Mouse (Mus musculus) cerebellum, postnatal 36 days (tissue): ENCODE data around the gene Ninj2.

Experiments used
- DNase-seq, 2 experiments: peaks; one replicate each; pipeline ENCODE4 v3.0.0; 2021 to 2022; ENCODE audit warnings: mixed read lengths in 2 of 2

Ninj2 gene

GRCm38 (mm10) chr6:120179756-120180206 lies 86.6 kb downstream of the Ninj2 start:
- no peak for DNase-seq

GRCm38 (mm10) chr6:120180492-120180891 lies 87.3 kb downstream of the Ninj2 start:
- no peak for DNase-seq

DNA sequence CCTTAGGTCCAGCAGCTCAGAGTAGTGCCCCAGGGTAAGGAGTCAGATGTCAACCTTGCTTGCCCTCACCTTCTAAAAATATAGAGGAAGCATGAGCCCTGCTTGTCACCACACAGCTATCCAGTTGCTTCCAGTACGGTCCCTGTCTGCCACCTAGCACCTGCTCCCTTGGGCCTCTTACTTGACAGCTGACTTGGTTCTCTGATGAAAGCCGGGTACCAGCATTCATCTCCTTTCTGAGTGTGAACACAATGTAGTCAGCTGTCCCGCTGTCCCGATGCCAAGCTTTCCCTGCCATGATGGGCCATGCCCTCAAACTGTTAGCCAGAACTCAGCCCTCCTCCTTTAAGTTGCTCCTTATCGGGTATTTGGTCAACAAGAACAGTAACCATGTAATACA lies 89.0 kb downstream of the Ninj2 start:
- no peak for DNase-seq

DNA sequence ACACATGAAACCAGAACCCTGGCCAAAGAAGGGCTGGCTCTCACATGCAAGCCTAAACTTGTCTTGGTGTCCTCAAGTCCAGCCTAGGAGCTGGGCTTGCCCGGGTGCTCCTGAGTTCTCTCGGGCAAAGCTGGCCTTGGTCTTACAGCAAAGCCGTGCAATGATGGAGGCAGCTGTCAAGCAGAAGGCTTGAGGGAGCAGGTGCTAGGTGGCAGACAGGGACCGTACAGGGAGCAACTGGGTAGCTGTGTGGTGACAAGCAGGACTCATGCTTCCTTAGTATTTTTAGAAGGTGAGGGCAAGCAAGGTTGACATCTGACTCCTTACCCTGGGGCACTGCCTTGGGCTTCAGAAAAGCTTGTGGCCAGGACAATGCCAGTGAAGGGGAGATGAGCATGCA lies 90.6 kb downstream of the Ninj2 start:
- no peak for DNase-seq

- no peak for DNase-seq
Observed at GRCm38 (mm10) chr6:120185012-120185730, 92.0 kb downstream of the Ninj2 start.

GRCm38 (mm10) chr6:120185756-120186155 lies 92.6 kb downstream of the Ninj2 start:
- DNase-seq = no peak

DNA sequence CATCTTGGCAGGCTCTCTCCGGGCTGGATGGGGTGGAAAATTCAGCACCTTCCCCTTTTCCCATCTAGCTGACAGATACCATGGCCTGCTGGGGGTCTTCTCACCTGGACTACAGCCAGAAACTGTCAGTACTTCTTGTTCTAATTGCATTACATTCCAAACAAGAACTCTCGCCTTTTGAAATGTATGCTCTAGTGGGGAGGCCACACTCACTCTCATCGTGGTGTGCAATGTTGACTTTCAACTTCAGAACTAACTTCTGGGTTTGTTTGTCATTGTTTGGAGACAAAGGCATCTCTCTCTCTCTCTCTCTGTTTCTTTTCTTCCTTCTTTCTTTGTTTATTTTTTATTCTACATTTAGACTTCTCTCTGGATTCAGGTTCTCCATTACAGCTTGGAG lies 93.4 kb downstream of the Ninj2 start:
- no peak for DNase-seq

- DNase-seq = no peak
Observed at GRCm38 (mm10) chr6:120187587-120188176, 94.5 kb downstream of the Ninj2 start.

DNA sequence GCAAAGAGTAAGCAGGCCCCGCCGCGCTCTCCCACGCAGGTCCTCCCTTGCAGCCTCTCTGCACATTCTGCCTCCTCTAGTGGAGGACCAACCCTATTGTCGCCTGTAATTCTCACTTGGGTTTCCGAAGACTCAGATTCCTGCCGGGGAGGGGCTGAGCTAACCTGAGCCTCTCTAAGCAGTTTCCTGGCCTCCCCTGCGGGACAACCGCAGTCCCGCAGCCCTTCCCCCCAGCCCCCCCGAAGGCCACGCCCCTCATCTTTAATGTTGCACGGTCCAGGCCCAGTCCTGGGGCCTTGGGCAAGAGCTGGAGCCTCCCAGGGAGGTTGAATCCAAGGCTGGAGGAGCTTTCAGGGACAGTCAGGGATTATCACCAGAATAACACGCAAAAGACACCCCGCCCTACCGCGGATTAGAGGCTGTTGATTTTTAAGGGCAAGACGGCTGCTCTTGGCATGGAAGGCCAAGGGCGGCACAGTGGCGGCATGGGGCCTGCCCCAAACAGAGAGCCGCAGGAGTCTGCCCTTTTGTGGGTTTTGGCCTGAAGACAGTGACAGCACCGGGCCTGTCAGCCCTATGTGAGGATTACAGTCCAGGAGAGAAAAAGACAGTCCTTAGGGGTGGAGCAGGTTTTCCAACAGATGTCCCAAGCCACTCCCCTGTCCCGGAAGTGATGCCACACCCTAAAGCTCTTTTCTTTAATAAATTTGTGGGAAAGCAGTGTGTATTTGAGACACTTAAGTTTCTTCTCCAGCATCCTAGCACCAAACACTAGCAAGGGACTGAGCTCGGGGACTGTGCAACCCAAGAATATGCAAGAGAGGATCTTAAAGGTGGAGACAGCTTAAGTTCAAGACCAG lies 95.5 kb downstream of the Ninj2 start:
- no peak for DNase-seq

DNA sequence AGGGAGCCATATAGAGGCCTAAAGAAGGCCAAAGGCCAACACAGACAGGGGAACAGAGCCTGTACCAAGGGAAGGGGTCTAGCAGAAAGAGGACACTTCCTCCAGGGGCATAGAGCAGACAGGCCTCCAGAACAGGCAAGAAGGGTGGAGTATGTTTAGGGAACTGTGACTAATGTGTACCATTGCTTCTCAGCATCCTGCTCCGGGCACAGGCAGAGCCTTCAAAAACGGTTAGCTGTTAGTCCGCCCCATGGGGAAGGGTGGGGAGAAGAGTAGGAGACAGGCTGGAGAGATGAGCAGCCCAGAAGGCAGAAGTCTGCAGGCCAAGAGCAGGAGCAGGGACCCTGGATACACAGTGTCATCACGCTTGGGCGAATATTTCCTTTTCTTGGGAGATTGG lies 96.1 kb downstream of the Ninj2 start:
- no peak for DNase-seq

DNA sequence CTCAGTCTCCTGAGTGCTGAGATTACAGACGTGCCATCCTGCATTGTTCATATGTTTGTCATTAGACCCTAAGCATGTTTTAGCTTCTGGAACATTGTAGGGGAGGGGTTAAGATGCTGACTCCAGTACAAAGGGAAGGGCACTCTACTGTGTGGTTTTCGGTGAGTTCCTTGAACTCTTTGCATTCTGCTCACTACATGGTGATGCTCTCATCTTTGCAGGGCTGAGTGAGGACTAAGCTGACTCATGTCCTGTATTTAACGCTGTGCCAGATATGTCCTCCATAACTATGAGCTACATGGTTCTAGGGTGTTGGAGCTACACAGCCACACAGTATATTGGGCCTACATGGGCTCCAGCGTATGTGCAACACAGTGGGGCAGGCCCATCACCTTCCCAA lies 97.2 kb downstream of the Ninj2 start:
- no peak for DNase-seq

DNA sequence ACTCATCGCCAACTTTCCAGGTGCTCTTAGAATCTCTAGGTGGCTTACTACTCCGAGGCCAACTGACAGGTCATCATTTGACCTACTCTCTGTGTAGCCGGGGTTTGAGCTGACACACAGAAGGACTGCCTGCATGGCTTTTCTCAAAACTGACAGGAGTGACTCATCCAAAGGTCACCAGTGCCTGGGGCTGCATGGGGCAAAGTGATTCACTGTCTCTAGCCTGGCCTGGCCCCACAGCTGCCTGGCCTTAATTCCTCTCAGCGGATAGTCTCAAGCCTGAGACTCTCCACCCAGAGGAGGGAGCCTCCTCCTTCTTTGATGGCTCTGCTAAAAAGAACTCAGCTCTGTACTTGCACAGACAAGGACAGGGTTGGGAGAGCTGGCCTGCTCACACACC lies 97.8 kb downstream of the Ninj2 start:
- DNase-seq = no peak

GRCm38 (mm10) chr6:120191396-120192170 lies 98.4 kb downstream of the Ninj2 start:
- no peak for DNase-seq

GRCm38 (mm10) chr6:120192211-120192870 lies 99.2 kb downstream of the Ninj2 start:
- peak; percentile 50 to 62 for DNase-seq

DNA sequence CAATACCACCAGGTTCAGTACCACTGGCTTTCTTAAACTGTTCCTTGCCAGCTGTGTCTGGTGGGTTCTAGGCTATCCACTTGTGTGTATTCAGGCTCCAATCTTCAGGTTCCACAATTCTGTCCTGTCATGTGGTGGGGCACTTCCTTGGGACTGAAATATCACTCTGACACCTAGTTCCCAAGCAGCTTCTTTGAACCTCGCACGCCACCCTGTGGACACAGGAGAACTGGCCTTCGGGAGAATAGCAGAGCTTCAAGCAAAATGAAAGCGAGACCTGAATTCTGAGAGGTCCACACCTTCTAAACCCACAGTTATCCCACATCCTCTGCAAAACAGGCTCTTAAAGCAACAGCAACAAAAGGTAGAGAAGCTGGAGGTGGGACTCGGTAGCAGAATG lies 100.0 kb downstream of the Ninj2 start:
- peak; percentile 81 to 83 for DNase-seq

DNA sequence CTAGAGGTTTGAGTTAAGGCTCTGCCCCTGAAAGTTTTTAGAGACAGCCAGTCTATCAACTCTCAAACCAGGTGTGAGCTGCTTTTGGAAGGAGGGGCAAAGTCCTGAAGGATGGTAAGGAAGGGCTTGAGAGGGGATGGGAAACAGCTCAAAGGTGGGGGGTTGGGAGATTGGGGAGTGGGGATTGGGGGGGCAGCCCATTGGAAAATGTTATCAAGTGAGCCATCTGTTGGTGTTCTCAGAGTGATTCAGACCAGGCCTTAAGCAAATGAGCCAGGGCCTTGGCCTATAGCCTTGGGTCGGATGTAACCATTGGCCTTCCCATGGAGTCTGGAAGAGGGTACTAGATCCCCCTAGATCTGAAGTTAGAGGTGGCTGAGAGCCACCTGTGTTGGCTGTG lies 100.6 kb downstream of the Ninj2 start:
- DNase-seq = no peak

GRCm38 (mm10) chr6:120194305-120194704 lies 101.2 kb downstream of the Ninj2 start:
- DNase-seq = no peak

DNA sequence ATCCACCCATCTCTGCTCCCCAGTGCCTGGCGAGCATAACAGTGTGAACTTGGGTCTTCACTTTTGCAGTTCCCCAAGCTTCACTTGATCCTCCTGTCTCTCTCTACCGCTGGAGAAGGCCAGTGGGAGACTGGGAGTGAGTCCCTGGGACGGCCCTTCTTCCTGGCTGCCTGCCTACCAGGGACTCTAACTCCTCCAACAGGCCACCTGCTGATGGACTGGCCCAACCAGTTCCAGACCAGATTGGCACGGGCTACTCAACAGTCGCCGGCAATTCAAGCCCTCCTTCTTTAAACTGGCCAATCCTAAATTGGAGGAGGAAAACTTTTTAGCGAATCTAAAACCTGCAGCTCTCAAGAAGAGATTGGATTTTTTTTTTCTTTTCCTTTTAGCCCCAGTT lies 101.8 kb downstream of the Ninj2 start:
- DNase-seq = peak in 1 of 2 experiments; percentile 9

- DNase-seq = peak in 1 of 2 experiments; percentile 16
Observed at GRCm38 (mm10) chr6:120196837-120197236, 103.7 kb downstream of the Ninj2 start.

DNA sequence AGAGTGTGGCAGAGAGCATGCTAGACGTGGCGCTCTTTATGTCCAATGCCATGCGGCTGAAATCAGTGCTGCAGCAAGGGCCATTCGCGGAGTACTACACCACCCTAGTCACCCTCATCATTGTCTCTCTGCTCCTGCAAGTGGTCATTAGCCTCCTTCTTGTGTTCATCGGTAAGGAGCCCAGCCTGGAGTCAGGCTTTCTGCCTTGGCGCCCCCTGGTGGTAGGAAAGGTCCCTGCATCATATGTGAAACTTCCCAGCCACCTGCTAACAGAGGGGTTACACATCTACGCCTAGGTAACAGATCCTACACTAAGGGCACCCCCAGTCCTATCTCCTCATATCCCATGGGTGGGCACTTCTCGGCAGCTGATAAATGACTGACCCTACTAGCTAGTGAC lies 104.8 kb downstream of the Ninj2 start:
- DNase-seq = peak; percentile 76 to 77

GRCm38 (mm10) chr6:120199638-120200394 lies 106.7 kb downstream of the Ninj2 start:
- DNase-seq = no peak

DNA sequence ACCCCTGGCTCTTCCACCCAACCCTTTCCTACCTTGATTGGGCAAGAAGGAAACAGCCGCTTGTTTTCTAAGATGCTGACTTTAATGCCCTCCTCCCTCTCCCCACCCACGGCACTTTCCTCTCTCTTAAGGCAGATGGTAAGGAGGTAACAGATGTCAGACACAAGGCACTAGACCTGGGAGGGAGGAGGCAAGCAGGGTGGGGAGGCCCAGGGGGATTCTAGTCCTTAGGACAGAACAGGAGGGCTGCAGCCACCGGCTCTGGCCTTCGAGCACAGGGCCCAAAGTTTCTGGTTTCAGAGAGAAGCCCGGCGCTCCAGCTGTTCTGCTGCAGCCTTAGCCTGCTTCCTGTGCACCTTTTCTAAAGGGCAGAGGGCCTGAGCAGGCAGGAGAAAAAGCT lies 108.8 kb downstream of the Ninj2 start:
- DNase-seq = no peak
